21 mouse cellular contexts compared by ENCODE assay signal in the genomic region with DNA sequence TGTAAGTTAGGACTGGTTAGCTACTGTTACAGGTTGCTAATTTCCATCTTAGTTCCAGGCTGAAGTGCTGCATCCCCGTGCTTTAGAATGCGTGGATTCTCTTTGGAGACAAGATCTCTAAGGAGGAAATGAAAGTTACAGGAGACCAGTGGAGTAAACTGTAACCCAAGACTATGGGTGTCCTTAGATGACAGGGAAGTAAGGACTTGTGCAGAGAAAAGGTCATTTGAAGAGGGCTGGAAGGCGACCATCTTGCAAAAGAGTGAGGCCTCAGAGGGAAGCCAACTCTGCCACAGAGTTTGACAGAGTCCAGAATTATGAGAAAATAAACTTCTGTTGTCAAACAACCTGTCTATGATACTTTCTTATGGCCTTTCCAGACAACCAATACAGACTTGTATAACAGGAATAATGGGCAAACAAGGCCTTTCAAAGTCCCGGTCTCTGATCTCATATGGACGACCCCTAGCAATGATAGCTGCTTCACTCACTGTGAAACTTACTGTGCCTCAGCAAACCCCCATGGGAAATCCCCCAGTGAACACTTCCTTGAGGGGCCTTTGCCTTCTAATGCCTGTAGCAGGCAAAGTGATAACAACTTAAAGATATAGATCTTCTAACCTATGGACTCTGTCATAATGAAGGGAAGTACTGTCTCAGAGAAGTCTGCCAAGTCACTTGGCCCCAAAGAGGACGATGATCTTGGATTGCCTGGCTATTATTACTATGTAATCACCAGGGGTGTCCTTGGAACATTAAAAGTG. TPM values are rescaled to one million over a fixed set of nuclear protein-coding genes. Genes with fewer than 3 reads are reported as not detected.
DNase-seq lines count a peak whose midpoint lies in the region; ATAC-seq and TF ChIP-seq lines count a peak whose summit lies in the region.
"Had no signal": no experiment of that assay in that cellular context is flagged by ENCODE, and none has a peak within 500 bp of the region (broad histone marks: within the 10 kb centered on the region; RNA-seq: fewer than 3 reads in every experiment).

No protein-coding gene starts in this region.

- peaks cover 0 to 6% of the 10 kb centered on the region in 2 experiments for H3K36me3 ChIP-seq in CH12.LX (replicated peaks in 1 of 2; ENCODE audit: control insufficient read depth in 1 of 2, insufficient read depth in 1 of 2, low read length in 1 of 2)
- no peaks in the 10 kb centered on the region; the same call in 1 of the 2 replicates for H3K36me3 ChIP-seq in intestine, postnatal 0 days (ENCODE audit: control insufficient read depth, insufficient read depth)
- no peaks in the 10 kb centered on the region for H3K36me3 ChIP-seq in splenic B cell, adult 2 months (ENCODE audit: control insufficient read depth, insufficient read depth, low read length, poor library complexity, severe bottlenecking)
- H3K36me3 ChIP-seq: forebrain, embryonic 12.5 days had no signal

- no peak for TF ChIP-seq POLR2A in CH12.LX (IDR thresholded peaks at IDR 0.05; ENCODE audit: low read depth, low read length)

- H3K27ac ChIP-seq in CH12.LX (ENCODE audit: insufficient read depth, low read depth): peak overlapping the region; percentile 31; the same call in 1 of the 2 replicates
- peak overlapping the region; percentile 69; the same call in 1 of the 2 replicates for H3K27ac ChIP-seq in intestine, postnatal 0 days (ENCODE audit: low read depth, low read length)
- H3K27ac ChIP-seq: embryonic facial prominence, embryonic 13.5 days; forebrain, embryonic 12.5 days; heart, embryonic 15.5 days; hindbrain, embryonic 14.5 days had no signal

- H3K9me3 ChIP-seq in CH12.LX (replicated peaks; ENCODE audit: low read length): peaks cover 6% of the 10 kb centered on the region
- no peaks in the 10 kb centered on the region for H3K9me3 ChIP-seq in intestine, postnatal 0 days (ENCODE audit: control insufficient read depth)
- H3K9me3 ChIP-seq: embryonic facial prominence, embryonic 13.5 days; forebrain, embryonic 12.5 days; heart, embryonic 15.5 days had no signal

- TF ChIP-seq RAD21 in CH12.LX (IDR thresholded peaks at IDR 0.05; ENCODE audit: low read depth, low read length): no peak

- no peaks in the 10 kb centered on the region for H3K79me2 ChIP-seq in CH12.LX (replicated peaks; ENCODE audit: control insufficient read depth, extremely low read depth, insufficient read depth, poor library complexity, severe bottlenecking)

- peak overlapping the region; percentile 14; the same call in 1 of the 2 replicates for H3K9ac ChIP-seq in CH12.LX (ENCODE audit: insufficient read depth, low read depth)
- no peak overlapping the region for H3K9ac ChIP-seq in intestine, postnatal 0 days (ENCODE audit: low read depth, low read length)
- H3K9ac ChIP-seq: embryonic facial prominence, embryonic 13.5 days; forebrain, embryonic 12.5 days; forebrain, postnatal 0 days; heart, embryonic 15.5 days; hindbrain, embryonic 14.5 days had no signal

- H3K4me2 ChIP-seq in CH12.LX (ENCODE audit: insufficient read depth, low read depth, poor library complexity, severe bottlenecking): peak overlapping the region; percentile 75
- H3K4me2 ChIP-seq in intestine, postnatal 0 days (replicated peaks; ENCODE audit: low read depth): no peak overlapping the region
- H3K4me2 ChIP-seq: embryonic facial prominence, embryonic 13.5 days; forebrain, embryonic 12.5 days; heart, embryonic 11.5 days; heart, embryonic 15.5 days; hindbrain, embryonic 14.5 days had no signal

- in situ Hi-C loops in CH12.LX (cut with MboI; ENCODE audit: low pct_ligation_motif_present, low pct_unique_long_range_greater_than_20kb, low sequenced_read_pairs): loop anchor here (25.0 kb wide), 1 partner anchor 579 kb away; no protein-coding TSS in a partner anchor

- dilution Hi-C loops in CH12.LX (cut with MboI; ENCODE audit: extremely low pct_ligation_motif_present, extremely low pct_unique_long_range_greater_than_20kb, low sequenced_read_pairs): no loop called here

- DNase-seq in CH12.LX (ENCODE audit: extremely low read depth): peak; percentile 59
- peak; percentile 17 for DNase-seq in splenic B cell, adult 2 months (ENCODE audit: low read depth, low spot score)
- no peak for DNase-seq in ovary, adult 18-20 months (ENCODE audit: low spot score)
- DNase-seq in testis, postnatal 14 days (ENCODE audit: low spot score): no peak
- DNase-seq: adrenal gland, adult 8-10 months; adrenal gland, postnatal 36 days; cerebellum, adult 11-12 months; cerebellum, adult 9-10 months; cerebellum, postnatal 25 days; forebrain, postnatal 0 days; gastrocnemius, postnatal 14 days; heart, adult 18-20 months; heart, postnatal 14 days had no signal

- ATAC-seq in granulocyte monocyte progenitor cell, adult 5-6 weeks (replicated peaks; ENCODE audit: poor library complexity, severe bottlenecking): peak; percentile 82
- ATAC-seq in intestine, postnatal 0 days: peak; percentile 97
- ATAC-seq in CD4-positive, CD25-positive, alpha-beta regulatory T cell, adult 4 months: no peak
- ATAC-seq: forebrain, postnatal 0 days had no signal

- TF ChIP-seq CTCF in CH12.LX (conservative IDR thresholded peaks at IDR 0.05 in 1 of 2, IDR thresholded peaks at IDR 0.05 in 1 of 2; ENCODE audit: low read depth in 2 of 2, low read length in 2 of 2): no peak
- TF ChIP-seq CTCF in intestine, postnatal 0 days (IDR thresholded peaks at IDR 0.05; ENCODE audit: low read depth): no peak

- TF ChIP-seq EP300 in CH12.LX (IDR thresholded peaks at IDR 0.05; ENCODE audit: low read length): peak; percentile 52

- no peak overlapping the region for H3K4me3 ChIP-seq in CH12.LX (replicated peaks in 1 of 3; ENCODE audit: low read depth in 2 of 3, low read length in 2 of 3, poor library complexity in 1 of 3)
- no peak overlapping the region for H3K4me3 ChIP-seq in intestine, postnatal 0 days (ENCODE audit: low read depth, low read length)
- H3K4me3 ChIP-seq: embryonic facial prominence, embryonic 13.5 days; forebrain, embryonic 12.5 days; heart, embryonic 15.5 days had no signal

- H3K4me1 ChIP-seq in CH12.LX (ENCODE audit: control insufficient read depth in 1 of 2, insufficient read depth in 2 of 2): peaks cover 10 to 30% of the 10 kb centered on the region in 2 experiments; a peak in 3 of 4 replicates
- H3K4me1 ChIP-seq in intestine, postnatal 0 days (replicated peaks; ENCODE audit: control insufficient read depth, insufficient read depth, low read length): no peaks in the 10 kb centered on the region
- H3K4me1 ChIP-seq: embryonic facial prominence, embryonic 13.5 days; forebrain, embryonic 12.5 days; heart, embryonic 15.5 days had no signal

- H3K27me3 ChIP-seq in CH12.LX (replicated peaks): no peaks in the 10 kb centered on the region
- no peaks in the 10 kb centered on the region for H3K27me3 ChIP-seq in intestine, postnatal 0 days (replicated peaks; ENCODE audit: control insufficient read depth, insufficient read depth, low read length)
- H3K27me3 ChIP-seq in splenic B cell, adult 2 months (ENCODE audit: control insufficient read depth, insufficient read depth, low read length, poor library complexity, severe bottlenecking): no peaks in the 10 kb centered on the region
- H3K27me3 ChIP-seq: embryonic facial prominence, embryonic 13.5 days; forebrain, embryonic 12.5 days; heart, embryonic 15.5 days had no signal

- WGBS in intestine, postnatal 0 days: 55% methylated on average over 6 of the region's 6 CpGs

TF ChIP-seq in CH12.LX, 34 proteins besides CTCF, POLR2A, EP300 and RAD21:
- TF ChIP-seq MAX (IDR thresholded peaks at IDR 0.05; ENCODE audit: low read length): no peak
- peak; percentile 52; the same call in 1 of the 2 replicates for TF ChIP-seq IRF4 (IDR thresholded peaks at IDR 0.05; ENCODE audit: low read depth, low read length)
- TF ChIP-seq MAFK (IDR thresholded peaks at IDR 0.05; ENCODE audit: insufficient replicate concordance, low read length): no peak
- no peak for TF ChIP-seq MAZ (IDR thresholded peaks at IDR 0.05; ENCODE audit: low read depth, low read length)
- no peak for TF ChIP-seq CHD1 (IDR thresholded peaks at IDR 0.05; ENCODE audit: low read depth, low read length)
- TF ChIP-seq HCFC1 (IDR thresholded peaks at IDR 0.05; ENCODE audit: low read depth, low read length): 0 out of 2 replicates have a peak, but pooled peaks have one; percentile 29
- TF ChIP-seq KAT2A (IDR thresholded peaks at IDR 0.05; ENCODE audit: insufficient replicate concordance, low read length): no peak
- peak; percentile 30; the same call in 1 of the 2 replicates for TF ChIP-seq TCF12 (IDR thresholded peaks at IDR 0.05; ENCODE audit: low read depth, low read length)
- TF ChIP-seq MXI1 (IDR thresholded peaks at IDR 0.05; ENCODE audit: low read depth, low read length): no peak
- no peak for TF ChIP-seq UBTF (IDR thresholded peaks at IDR 0.05; ENCODE audit: low read depth, low read length)
TF ChIP-seq in CH12.LX: peak in this region for 3.

RNA-seq across cellular contexts. Expression of a gene that starts 44.1 kb away (rescaled TPM):
- total RNA-seq in CH12.LX (2012; rRNA removed) (79.6 and 115 TPM in 2 replicates), CH12.LX (2014; rRNA removed) (164 and 166 TPM in 2 replicates)
- polyA plus RNA-seq in CH12.LX (2012; ENCODE audit: insufficient read length, low read depth): 161 and 162 TPM in 2 replicates
- total RNA-seq in granulocyte monocyte progenitor cell, adult 5-6 weeks (2014; fragmentation: Nextera tagmentation): 0.26 TPM in 1 of 2 replicates, not detected in the other
- total RNA-seq in granulocyte monocyte progenitor cell, adult 5-6 weeks (2017): not detected in 2 replicates
- polyA plus RNA-seq in intestine, postnatal 0 days (2015; fragmentation: Nextera tagmentation; extraction: Ambion mirVana): 5.1 and 7.4 TPM in 2 replicates
- 1 to 10 TPM in 1 of 2 experiments, under 1 TPM in 1; 0.69 to 3.7 TPM for polyA plus RNA-seq in CD4-positive, CD25-positive, alpha-beta regulatory T cell, adult 4 months (2017; shearing (Covaris generic))

Comparison
In these comparisons a context has a peak if more than half of its experiments do, and no peak if none do; other contexts are left out.
1. DNase-seq: peak in CH12.LX (single experiment) and splenic B cell, adult 2 months (single experiment); none in ovary, adult 18-20 months (single experiment) and testis, postnatal 14 days (single experiment).
2. RNA of a gene that starts 44.1 kb away (polyA plus RNA-seq): 161 to 162 TPM in CH12.LX; 5.1 to 7.4 TPM in intestine, postnatal 0 days and 0.69 to 3.7 TPM in CD4-positive, CD25-positive, alpha-beta regulatory T cell, adult 4 months; every median in the first group is over 10 times any median in the second.